Mouse (Mus musculus): ENCODE results near the gene Mum1. TPM values are rescaled to one million over a fixed set of nuclear protein-coding genes. Genes with fewer than 3 reads are reported as not detected.
"Not testable (repeated sequence)": the region's sequence is repeated elsewhere in the genome, so short reads cannot be mapped to it uniquely, and the experiment has no call there.

Gene Mum1
- polyA plus RNA-seq, 1 experiment from 2014 or later, result 93.4 TPM

- H3K4me1 ChIP-seq, result no peaks in the 10 kb centered on the region
- H3K4me3 ChIP-seq, result no peak overlapping the region
- WGBS, result 89% methylated on average over 6 of the region's 6 CpGs
- no peak overlapping the region for H3K4me2 ChIP-seq (replicated peaks)
- H3K27me3 ChIP-seq, result no peaks in the 10 kb centered on the region
- no peak for ATAC-seq (ENCODE audit: insufficient number of reproducible peaks, insufficient read depth, low FRiP score, low TSS enrichment)
- H3K27ac ChIP-seq, result no peak overlapping the region
- H3K36me3 ChIP-seq, result peaks cover 96% of the 10 kb centered on the region
- no peaks in the 10 kb centered on the region for H3K9me3 ChIP-seq
- no peak overlapping the region for H3K9ac ChIP-seq
Observed at GRCm38 (mm10) chr10:80239791-80240190, 13.6 kb downstream of the Mum1 start.

GRCm38 (mm10) chr10:80242088-80242487, 15.9 kb downstream of the Mum1 start:
- H3K27ac ChIP-seq, result no peak overlapping the region
- no peaks in the 10 kb centered on the region for H3K9me3 ChIP-seq
- no peaks in the 10 kb centered on the region for H3K27me3 ChIP-seq
- 81% methylated on average over 9 of the region's 9 CpGs for WGBS
- ATAC-seq (ENCODE audit: insufficient number of reproducible peaks, insufficient read depth, low FRiP score, low TSS enrichment), result 0 out of 2 replicates have a peak, but pooled peaks have one; percentile 8
- H3K4me3 ChIP-seq, result no peak overlapping the region
- peaks cover 77% of the 10 kb centered on the region for H3K36me3 ChIP-seq
- no peak overlapping the region for H3K4me2 ChIP-seq (replicated peaks)
- peaks cover 8% of the 10 kb centered on the region; the same call in 1 of the 2 replicates for H3K4me1 ChIP-seq
- H3K9ac ChIP-seq, result no peak overlapping the region

GRCm38 (mm10) chr10:80242607-80243006, 16.4 kb downstream of the Mum1 start:
- Histone ChIP-seq H3K4me2 (replicated peaks) (no peak overlapping the region), H3K9me3 (no peaks in the 10 kb centered on the region), H3K4me3 (no peak overlapping the region), H3K27ac (no peak overlapping the region), H3K36me3 (peaks cover 72% of the 10 kb centered on the region), H3K4me1 (peaks cover 8% of the 10 kb centered on the region; the same call in 1 of the 2 replicates), H3K27me3 (no peaks in the 10 kb centered on the region), H3K9ac (no peak overlapping the region)
- no peak for ATAC-seq (ENCODE audit: insufficient number of reproducible peaks, insufficient read depth, low FRiP score, low TSS enrichment)
- 88% methylated on average over 3 of the region's 3 CpGs for WGBS

- H3K36me3 ChIP-seq, result peaks cover 49% of the 10 kb centered on the region
- H3K9ac ChIP-seq, result no peak overlapping the region
- ATAC-seq (ENCODE audit: insufficient number of reproducible peaks, insufficient read depth, low FRiP score, low TSS enrichment), result no peak
Observed at GRCm38 (mm10) chr10:80244791-80245399, 18.7 kb downstream of the Mum1 start.

GRCm38 (mm10) chr10:80245600-80245999, 19.4 kb downstream of the Mum1 start:
- ATAC-seq (ENCODE audit: insufficient number of reproducible peaks, insufficient read depth, low FRiP score, low TSS enrichment), result no peak
- Histone ChIP-seq H3K9ac (peak overlapping the region; percentile 11; the same call in 1 of the 2 replicates), H3K4me1 (peaks cover 19% of the 10 kb centered on the region), H3K27ac (peak overlapping the region; percentile 47; the same call in 1 of the 2 replicates), H3K4me3 (no peak overlapping the region), H3K9me3 (no peaks in the 10 kb centered on the region), H3K36me3 (peaks cover 42% of the 10 kb centered on the region), H3K27me3 (no peaks in the 10 kb centered on the region), H3K4me2 (replicated peaks) (no peak overlapping the region)
- 2% methylated on average over 4 of the region's 4 CpGs for WGBS

More at GRCm38 (mm10) chr10:80244791-80245399, 18.7 kb downstream of the Mum1 start:
- WGBS, result 36% methylated on average over 5 of the region's 5 CpGs
- no peaks in the 10 kb centered on the region for H3K9me3 ChIP-seq
- no peak overlapping the region for H3K4me3 ChIP-seq
- no peak overlapping the region for H3K4me2 ChIP-seq (replicated peaks)
- peak overlapping the region; percentile 47; the same call in 1 of the 2 replicates for H3K27ac ChIP-seq
- H3K4me1 ChIP-seq, result peaks cover 12% of the 10 kb centered on the region
- H3K27me3 ChIP-seq, result no peaks in the 10 kb centered on the region

GRCm38 (mm10) chr10:80247849-80248248, 21.6 kb downstream of the Mum1 start:
- no peak for ATAC-seq (ENCODE audit: insufficient number of reproducible peaks, insufficient read depth, low FRiP score, low TSS enrichment)
- no peaks in the 10 kb centered on the region for H3K9me3 ChIP-seq
- H3K4me1 ChIP-seq, result peaks cover 19% of the 10 kb centered on the region
- WGBS, result 57% methylated on average over 6 of the region's 6 CpGs
- no peaks in the 10 kb centered on the region for H3K27me3 ChIP-seq
- H3K4me3 ChIP-seq, result no peak overlapping the region
- no peak overlapping the region for H3K9ac ChIP-seq
- H3K36me3 ChIP-seq, result peaks cover 19% of the 10 kb centered on the region
- H3K27ac ChIP-seq, result no peak overlapping the region
- H3K4me2 ChIP-seq (replicated peaks), result no peak overlapping the region

GRCm38 (mm10) chr10:80248437-80248836, 22.2 kb downstream of the Mum1 start:
- not testable (repeated sequence) for H3K27me3 ChIP-seq; H3K27ac ChIP-seq; H3K9me3 ChIP-seq; ATAC-seq (ENCODE audit: insufficient number of reproducible peaks, insufficient read depth, low FRiP score, low TSS enrichment); H3K9ac ChIP-seq
- Histone ChIP-seq H3K4me3 (peak overlapping the region; percentile 81), H3K4me2 (replicated peaks) (peak overlapping the region; percentile 95), H3K36me3 (peaks cover 17% of the 10 kb centered on the region), H3K4me1 (peaks cover 19% of the 10 kb centered on the region)
- WGBS, result 47% methylated on average over 3 of the region's 3 CpGs

- Histone ChIP-seq H3K27ac (peak within 1 kb of the TSS; percentile 86), H3K27me3 (no peaks in the 10 kb centered on the region), H3K9ac (peak within 1 kb of the TSS; percentile 76), H3K36me3 (peaks cover 17% of the 10 kb centered on the region), H3K4me3 (peak within 1 kb of the TSS; percentile 81), H3K4me1 (peaks cover 19% of the 10 kb centered on the region), H3K9me3 (no peaks in the 10 kb centered on the region), H3K4me2 (replicated peaks) (peak within 1 kb of the TSS; percentile 95)
- ATAC-seq (ENCODE audit: insufficient number of reproducible peaks, insufficient read depth, low FRiP score, low TSS enrichment), result peak; percentile 84
- under 1% methylated on average over 53 of the region's 53 CpGs for WGBS
Observed at GRCm38 (mm10) chr10:80248971-80249640, 22.9 kb downstream of the Mum1 start, which contains the start of gene Ndufs7. Ndufs7 (plus strand) TSS chr10:80249121.

GRCm38 (mm10) chr10:80250059-80250458, 23.8 kb downstream of the Mum1 start:
- Histone ChIP-seq H3K4me2 (replicated peaks) (peak overlapping the region; percentile 95), H3K4me3 (peak overlapping the region; percentile 81), H3K9ac (peak overlapping the region; percentile 76; the same call in 1 of the 2 replicates), H3K9me3 (no peaks in the 10 kb centered on the region), H3K4me1 (peaks cover 19% of the 10 kb centered on the region), H3K27ac (peak overlapping the region; percentile 86; the same call in 1 of the 2 replicates), H3K36me3 (peaks cover 20% of the 10 kb centered on the region), H3K27me3 (no peaks in the 10 kb centered on the region)
- 41% methylated on average over 2 of the region's 2 CpGs for WGBS
- ATAC-seq (ENCODE audit: insufficient number of reproducible peaks, insufficient read depth, low FRiP score, low TSS enrichment), result no peak

GRCm38 (mm10) chr10:80250573-80250972, 24.3 kb downstream of the Mum1 start:
- ATAC-seq (ENCODE audit: insufficient number of reproducible peaks, insufficient read depth, low FRiP score, low TSS enrichment), result no peak
- Histone ChIP-seq H3K4me3 (peak overlapping the region; percentile 81), H3K4me2 (replicated peaks) (peak overlapping the region; percentile 95; the same call in 1 of the 2 replicates)

GRCm38 (mm10) chr10:80252011-80252410, 25.8 kb downstream of the Mum1 start:
- Histone ChIP-seq H3K4me2 (replicated peaks) (no peak overlapping the region), H3K27me3 (no peaks in the 10 kb centered on the region), H3K27ac (no peak overlapping the region), H3K9me3 (no peaks in the 10 kb centered on the region), H3K36me3 (peaks cover 39% of the 10 kb centered on the region), H3K9ac (no peak overlapping the region), H3K4me3 (no peak overlapping the region), H3K4me1 (peaks cover 12% of the 10 kb centered on the region)
- no peak for ATAC-seq (ENCODE audit: insufficient number of reproducible peaks, insufficient read depth, low FRiP score, low TSS enrichment)

More at GRCm38 (mm10) chr10:80250573-80250972, 24.3 kb downstream of the Mum1 start:
- H3K4me1 ChIP-seq, result peaks cover 15% of the 10 kb centered on the region
- WGBS, result 87% methylated on average over 4 of the region's 4 CpGs
- H3K27ac ChIP-seq, result no peak overlapping the region
- H3K9me3 ChIP-seq, result no peaks in the 10 kb centered on the region
- no peak overlapping the region for H3K9ac ChIP-seq
- H3K27me3 ChIP-seq, result no peaks in the 10 kb centered on the region
- H3K36me3 ChIP-seq, result peaks cover 25% of the 10 kb centered on the region

Measured in embryonic facial prominence, embryonic 12.5 days (tissue).